Mouse (Mus musculus) midbrain, embryonic 15.5 days (tissue): Measurements from ENCODE around the gene St3gal6. TPM values are rescaled to one million over a fixed set of nuclear protein-coding genes. Genes with fewer than 3 reads are reported as not detected.

Experiments
- ATAC-seq: fragments of 200-750 bp; cut with Nextera tagmentation; replicated peaks from 2 replicates; pipeline ENCODE4 v1.8.0; 2017; ENCODE audit warnings: moderate TSS enrichment
- H3K27ac ChIP-seq: fragments of 300-500 bp; sonication (generic); 2 replicates; pipeline ENCODE4 v1.5.1; 2015; ENCODE audit warnings: mild to moderate bottlenecking, inconsistent platforms
- H3K27me3 ChIP-seq: fragments of 300-500 bp; sonication (generic); replicated peaks from 2 replicates; pipeline ENCODE4 v1.6.1; 2015; ENCODE audit warnings: inconsistent platforms
- H3K36me3 ChIP-seq: fragments of 300-500 bp; sonication (generic); replicated peaks from 2 replicates; pipeline ENCODE4 v1.6.1; 2015; ENCODE audit warnings: inconsistent platforms
- H3K4me1 ChIP-seq: fragments of 300-500 bp; sonication (generic); 2 replicates; pipeline ENCODE4 v1.6.1; 2015; ENCODE audit warnings: inconsistent platforms
- H3K4me2 ChIP-seq: fragments of 300-500 bp; sonication (generic); 2 replicates; pipeline ENCODE4 v1.6.1; 2015; ENCODE audit warnings: inconsistent platforms, mild to moderate bottlenecking, moderate library complexity
- H3K4me3 ChIP-seq: fragments of 300-500 bp; sonication (generic); 2 replicates; pipeline ENCODE4 v1.5.1; 2015; ENCODE audit warnings: mild to moderate bottlenecking, inconsistent platforms
- H3K9ac ChIP-seq: fragments of 300-500 bp; sonication (generic); 2 replicates; pipeline ENCODE4 v1.6.1; 2015; ENCODE audit warnings: mild to moderate bottlenecking, inconsistent platforms
- H3K9me3 ChIP-seq: fragments of 300-500 bp; sonication (generic); 2 replicates; pipeline ENCODE4 v1.6.1; 2016; ENCODE audit warnings: inconsistent platforms
- WGBS: fragments of 180-500 bp; shearing (Covaris S2); methylation state at CpG from one replicate; pipeline ENCODE4 v1.1.7; 2015; ENCODE audit warnings: mixed read lengths; 5-methylcytosine and 5-hydroxymethylcytosine counted together
- polyA plus RNA-seq: library from polyadenylated mRNA; unstranded; fragments of >200 nt; fragmentation: Nextera tagmentation; extraction: Ambion mirVana; gene quantifications from 2 replicates; pipeline ENCODE4 v1.2.1, GENCODE M21; 2015

St3gal6 gene
- polyA plus RNA-seq, 1 experiment from 2014 or later = 12.1 TPM

GRCm38 (mm10) chr16:58519650-58520073 is 4.4 kb downstream of the St3gal6 start:
- H3K4me1 ChIP-seq = peaks cover 7% of the 10 kb centered on the region
- ATAC-seq = no peak
- H3K9me3 ChIP-seq = no peaks in the 10 kb centered on the region; the same call in 1 of the 2 replicates
- no peaks in the 10 kb centered on the region; the same call in 1 of the 2 replicates for H3K27me3 ChIP-seq
- WGBS = 70% methylated on average over 11 of the region's 11 CpGs
- H3K36me3 ChIP-seq = no peaks in the 10 kb centered on the region
- H3K9ac ChIP-seq = no peak overlapping the region
- H3K4me2 ChIP-seq = no peak overlapping the region
- no peak overlapping the region for H3K27ac ChIP-seq
- H3K4me3 ChIP-seq = no peak overlapping the region

- no peak overlapping the region for H3K4me2 ChIP-seq
- no peaks in the 10 kb centered on the region for H3K36me3 ChIP-seq
- 91% methylated on average over 7 of the region's 7 CpGs for WGBS
- no peaks in the 10 kb centered on the region; the same call in 1 of the 2 replicates for H3K27me3 ChIP-seq
- ATAC-seq = no peak
- H3K27ac ChIP-seq = no peak overlapping the region
- no peak overlapping the region for H3K4me3 ChIP-seq
- no peaks in the 10 kb centered on the region for H3K9me3 ChIP-seq
- no peak overlapping the region for H3K9ac ChIP-seq
- H3K4me1 ChIP-seq = peaks cover 11% of the 10 kb centered on the region
These were observed 6.9 kb downstream of the St3gal6 start for GRCm38 (mm10) chr16:58516960-58517798.

- no peak overlapping the region for H3K27ac ChIP-seq
- 89% methylated on average over 2 of the region's 2 CpGs for WGBS
- no peaks in the 10 kb centered on the region for H3K9me3 ChIP-seq
- ATAC-seq = no peak
- H3K4me2 ChIP-seq = no peak overlapping the region
- H3K9ac ChIP-seq = no peak overlapping the region
- H3K36me3 ChIP-seq = no peaks in the 10 kb centered on the region
- H3K27me3 ChIP-seq = no peaks in the 10 kb centered on the region; the same call in 1 of the 2 replicates
- no peak overlapping the region for H3K4me3 ChIP-seq
- peaks cover 9% of the 10 kb centered on the region; the same call in 1 of the 2 replicates for H3K4me1 ChIP-seq
These were observed 7.9 kb downstream of the St3gal6 start for GRCm38 (mm10) chr16:58516161-58516560.

GRCm38 (mm10) chr16:58514565-58514964 is 9.5 kb downstream of the St3gal6 start:
- Histone ChIP-seq H3K27me3 (no peaks in the 10 kb centered on the region), H3K9me3 (no peaks in the 10 kb centered on the region), H3K4me1 (peaks cover 9% of the 10 kb centered on the region; the same call in 1 of the 2 replicates), H3K36me3 (no peaks in the 10 kb centered on the region), H3K4me3 (no peak overlapping the region), H3K4me2 (no peak overlapping the region), H3K27ac (no peak overlapping the region), H3K9ac (no peak overlapping the region)
- no peak for ATAC-seq
- WGBS = 91% methylated on average over 9 of the region's 9 CpGs

- Histone ChIP-seq H3K27ac (0 out of 2 replicates have a peak overlapping the region, but pooled peaks have one; percentile 29), H3K9me3 (no peaks in the 10 kb centered on the region), H3K4me1 (peaks cover 9% of the 10 kb centered on the region; the same call in 1 of the 2 replicates), H3K4me3 (no peak overlapping the region), H3K4me2 (no peak overlapping the region), H3K9ac (no peak overlapping the region), H3K36me3 (no peaks in the 10 kb centered on the region), H3K27me3 (no peaks in the 10 kb centered on the region)
- WGBS = 43% methylated on average over 6 of the region's 6 CpGs
- no peak for ATAC-seq
These were observed 10.3 kb downstream of the St3gal6 start for GRCm38 (mm10) chr16:58513755-58514154.

- 17% methylated on average over 3 of the region's 3 CpGs for WGBS
- Histone ChIP-seq H3K27ac (0 out of 2 replicates have a peak overlapping the region, but pooled peaks have one; percentile 29), H3K27me3 (no peaks in the 10 kb centered on the region), H3K4me1 (peaks cover 9% of the 10 kb centered on the region; the same call in 1 of the 2 replicates), H3K36me3 (no peaks in the 10 kb centered on the region), H3K4me3 (no peak overlapping the region), H3K9me3 (no peaks in the 10 kb centered on the region), H3K4me2 (no peak overlapping the region), H3K9ac (no peak overlapping the region)
- peak; percentile 64; the same call in 1 of the 2 replicates for ATAC-seq
These were observed 11.2 kb downstream of the St3gal6 start for GRCm38 (mm10) chr16:58512887-58513286.

GRCm38 (mm10) chr16:58512181-58512761 is 11.8 kb downstream of the St3gal6 start:
- Histone ChIP-seq H3K9ac (no peak overlapping the region), H3K9me3 (no peaks in the 10 kb centered on the region), H3K4me3 (no peak overlapping the region), H3K4me2 (no peak overlapping the region), H3K36me3 (no peaks in the 10 kb centered on the region), H3K27me3 (no peaks in the 10 kb centered on the region), H3K27ac (0 out of 2 replicates have a peak overlapping the region, but pooled peaks have one; percentile 29), H3K4me1 (peaks cover 9% of the 10 kb centered on the region; the same call in 1 of the 2 replicates)
- 29% methylated on average over 9 of the region's 9 CpGs for WGBS
- peak; percentile 53 for ATAC-seq

GRCm38 (mm10) chr16:58504945-58505344 is 19.1 kb downstream of the St3gal6 start:
- no peak for ATAC-seq
- no peak overlapping the region for H3K9ac ChIP-seq
- no peak overlapping the region for H3K4me3 ChIP-seq
- H3K9me3 ChIP-seq = no peaks in the 10 kb centered on the region
- no peak overlapping the region for H3K4me2 ChIP-seq
- no peak overlapping the region for H3K27ac ChIP-seq
- H3K36me3 ChIP-seq = no peaks in the 10 kb centered on the region
- peaks cover 6% of the 10 kb centered on the region; the same call in 1 of the 2 replicates for H3K4me1 ChIP-seq
- H3K27me3 ChIP-seq = no peaks in the 10 kb centered on the region

GRCm38 (mm10) chr16:58502566-58502965 is 21.5 kb downstream of the St3gal6 start:
- no peak overlapping the region for H3K4me2 ChIP-seq
- H3K4me3 ChIP-seq = no peak overlapping the region
- H3K27ac ChIP-seq = no peak overlapping the region
- no peaks in the 10 kb centered on the region for H3K27me3 ChIP-seq
- no peak for ATAC-seq
- peaks cover 10% of the 10 kb centered on the region; the same call in 1 of the 2 replicates for H3K4me1 ChIP-seq
- H3K36me3 ChIP-seq = no peaks in the 10 kb centered on the region
- WGBS = 71% methylated on average over 6 of the region's 6 CpGs
- no peak overlapping the region for H3K9ac ChIP-seq
- no peaks in the 10 kb centered on the region for H3K9me3 ChIP-seq

- Histone ChIP-seq H3K27me3 (no peaks in the 10 kb centered on the region), H3K9me3 (no peaks in the 10 kb centered on the region), H3K27ac (no peak overlapping the region), H3K9ac (no peak overlapping the region), H3K4me2 (no peak overlapping the region), H3K4me1 (peaks cover 10% of the 10 kb centered on the region; the same call in 1 of the 2 replicates), H3K36me3 (no peaks in the 10 kb centered on the region), H3K4me3 (no peak overlapping the region)
- WGBS = 25% methylated on average over 6 of the region's 6 CpGs
- no peak for ATAC-seq
These were observed 22.2 kb downstream of the St3gal6 start for GRCm38 (mm10) chr16:58501760-58502301.

GRCm38 (mm10) chr16:58499650-58500049 is 24.4 kb downstream of the St3gal6 start:
- H3K9me3 ChIP-seq = no peaks in the 10 kb centered on the region
- H3K36me3 ChIP-seq = no peaks in the 10 kb centered on the region
- no peaks in the 10 kb centered on the region for H3K27me3 ChIP-seq
- H3K27ac ChIP-seq = peak overlapping the region; percentile 38; the same call in 1 of the 2 replicates
- no peak overlapping the region for H3K4me3 ChIP-seq
- peaks cover 10% of the 10 kb centered on the region; the same call in 1 of the 2 replicates for H3K4me1 ChIP-seq
- 0 out of 2 replicates have a peak, but pooled peaks have one; percentile 5 for ATAC-seq
- H3K4me2 ChIP-seq = no peak overlapping the region
- 40% methylated on average over 5 of the region's 5 CpGs for whole genome bisulfite sequencing
- no peak overlapping the region for H3K9ac ChIP-seq

- peak; percentile 67 for ATAC-seq
- no peak overlapping the region for H3K4me3 ChIP-seq
- H3K27ac ChIP-seq = peak overlapping the region; percentile 38; the same call in 1 of the 2 replicates
- H3K36me3 ChIP-seq = no peaks in the 10 kb centered on the region
- no peaks in the 10 kb centered on the region for H3K27me3 ChIP-seq
- no peak overlapping the region for H3K9ac ChIP-seq
- no peak overlapping the region for H3K4me2 ChIP-seq
- WGBS = 27% methylated on average over 1 of the region's 1 CpGs
- no peaks in the 10 kb centered on the region for H3K9me3 ChIP-seq
- peaks cover 10% of the 10 kb centered on the region; the same call in 1 of the 2 replicates for H3K4me1 ChIP-seq
These were observed 24.9 kb downstream of the St3gal6 start for GRCm38 (mm10) chr16:58499172-58499584.
